Mouse (Mus musculus) testis, adult 2 months (tissue): Measurements from ENCODE around the gene Rbfox2.

ENCODE experiments used
- CTCF ChIP-seq: fragments of 200-500 bp; IDR thresholded peaks from 2 replicates; pipeline ENCODE4 v1.5.1; 2012; ENCODE audit warnings: low read depth, mild to moderate bottlenecking, inconsistent platforms, low read length, moderate library complexity; ENCODE audit not compliant: control insufficient read depth, insufficient read depth, insufficient replicate concordance
- POLR2A ChIP-seq: fragments of 200-500 bp; IDR thresholded peaks from 2 replicates; pipeline ENCODE4 v1.6.1; 2012; ENCODE audit warnings: low read depth, mild to moderate bottlenecking, inconsistent platforms, low read length, moderate library complexity; ENCODE audit not compliant: control insufficient read depth

- no peak for TF ChIP-seq POLR2A
- no peak for TF ChIP-seq CTCF
These were observed 104.6 kb downstream of the Rbfox2 start for GRCm38 (mm10) chr15:77202223-77202622.
